Mouse (Mus musculus): ENCODE measurements around the gene Ifnl3. TPM values are rescaled to one million over a fixed set of nuclear protein-coding genes. Genes with fewer than 3 reads are reported as not detected.
"Not testable (repeated sequence)": the region's sequence is repeated elsewhere in the genome, so short reads cannot be mapped to it uniquely, and the experiment has no call there.

Gene Ifnl3
- total RNA-seq (2015; ENCODE audit: low replicate concordance) (not detected in 2 replicates), total RNA-seq (2017; ENCODE audit: low replicate concordance) (not detected in 2 replicates)

DNA sequence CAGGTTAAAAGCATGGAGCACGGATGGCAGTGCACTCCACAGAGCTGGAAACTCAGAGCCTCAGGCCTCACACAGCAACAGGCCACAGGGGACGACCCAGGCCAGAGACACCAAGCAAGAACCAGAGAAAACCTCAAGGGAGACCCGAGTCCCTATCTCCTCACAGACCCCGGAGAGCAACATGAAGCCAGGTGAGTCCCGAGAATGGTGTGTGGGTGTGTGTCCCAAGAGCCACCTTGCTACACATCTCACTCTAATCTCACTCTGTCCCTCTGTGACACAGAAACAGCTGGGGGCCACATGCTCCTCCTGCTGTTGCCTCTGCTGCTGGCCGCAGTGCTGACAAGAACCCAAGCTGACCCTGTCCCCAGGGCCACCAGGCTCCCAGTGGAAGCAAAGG is at the start of gene Ifnl3:
Gene Ifnl3 (plus strand): TSS at position 301 of the 400 bp plus-strand sequence.
- 0 out of 2 replicates have a peak, but pooled peaks have one; percentile 16 for ATAC-seq (replicated peaks; ENCODE audit: low FRiP score, poor library complexity, severe bottlenecking)

DNA sequence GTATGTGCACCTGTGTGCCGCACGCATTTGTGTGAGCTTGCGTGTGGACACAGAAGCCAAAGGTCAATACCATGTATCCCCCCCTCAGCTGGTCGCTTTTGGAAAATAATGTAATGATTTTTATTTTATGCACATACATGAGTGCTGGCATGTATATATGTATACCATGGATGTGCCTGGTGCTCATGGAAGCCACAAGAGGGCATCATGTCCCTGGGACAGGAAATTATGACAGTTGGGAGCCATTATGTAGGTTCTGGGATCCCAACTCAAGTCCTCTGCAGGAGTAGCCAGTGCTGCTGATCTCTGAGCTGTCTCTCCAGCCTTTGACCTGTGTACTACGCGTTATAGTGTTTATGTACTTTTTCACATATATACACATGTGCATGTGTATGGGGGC is 46.4 kb upstream of the Ifnl3 start:
- ATAC-seq (replicated peaks; ENCODE audit: low FRiP score, poor library complexity, severe bottlenecking): no peak

- ATAC-seq (replicated peaks; ENCODE audit: low FRiP score, poor library complexity, severe bottlenecking): no peak
These were observed 45.3 kb upstream of the Ifnl3 start for GRCm38 (mm10) chr7:28477363-28477762.

DNA sequence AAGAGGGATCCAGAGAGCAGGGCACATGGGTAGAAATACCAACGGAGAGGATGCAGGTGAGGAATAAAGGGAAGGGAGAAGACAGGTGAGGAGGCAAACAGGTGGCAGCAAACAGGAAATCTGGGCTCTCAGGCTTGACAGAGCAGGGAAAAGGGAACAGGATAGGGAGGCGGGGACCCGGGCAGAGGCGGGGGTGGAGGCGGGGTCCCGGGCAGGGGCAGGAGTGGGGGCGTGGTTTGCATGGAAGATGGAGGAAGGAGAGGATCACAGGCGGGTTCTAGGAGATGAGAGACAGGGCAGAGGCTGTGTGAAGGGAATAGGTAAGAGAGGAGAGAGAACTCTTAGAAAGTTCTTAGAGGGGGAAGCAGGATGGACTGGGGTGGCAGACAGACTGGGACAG is 43.8 kb upstream of the Ifnl3 start:
- no peak for ATAC-seq (replicated peaks; ENCODE audit: low FRiP score, poor library complexity, severe bottlenecking)

DNA sequence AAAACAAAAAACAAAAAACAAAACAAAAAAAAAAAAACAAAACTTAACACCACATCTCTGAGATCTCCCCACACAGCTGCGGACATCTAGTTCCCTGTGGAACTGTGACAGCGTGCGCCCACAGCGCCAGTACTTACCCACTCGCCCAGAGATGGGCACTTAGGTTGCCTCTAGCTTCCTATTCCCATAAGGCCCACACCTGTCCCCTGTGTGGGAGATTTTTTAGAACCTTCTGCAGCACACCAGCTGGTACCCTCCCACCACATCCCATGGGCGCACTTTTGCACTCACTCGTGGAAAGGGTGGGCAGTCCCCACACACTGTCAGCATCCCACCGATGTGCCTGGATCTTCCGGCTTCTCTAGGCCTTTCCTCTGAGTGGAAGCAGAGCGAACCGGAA is 39.8 kb upstream of the Ifnl3 start:
- no peak for ATAC-seq (replicated peaks; ENCODE audit: low FRiP score, poor library complexity, severe bottlenecking)

DNA sequence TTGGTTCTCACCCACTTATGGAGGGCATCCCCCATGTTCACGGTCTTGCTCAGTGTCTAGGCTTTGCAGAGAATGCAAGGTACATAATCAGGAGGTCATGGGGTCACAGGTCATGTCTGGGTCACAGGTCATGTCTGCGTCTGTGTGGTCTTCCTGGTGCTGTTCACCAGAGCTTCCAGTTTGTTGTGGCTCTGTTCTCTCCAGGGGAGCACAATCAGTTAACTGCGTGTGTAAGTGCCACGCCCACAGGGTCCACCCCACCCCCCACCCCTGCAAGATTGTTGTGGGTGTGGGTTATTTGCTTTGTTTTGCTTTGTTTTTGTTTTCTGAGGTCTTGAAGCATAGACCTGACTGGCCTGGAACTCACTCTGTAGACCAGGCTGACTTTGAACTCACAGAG is 38.4 kb upstream of the Ifnl3 start:
- ATAC-seq (replicated peaks; ENCODE audit: low FRiP score, poor library complexity, severe bottlenecking): no peak

GRCm38 (mm10) chr7:28488030-28488491 is 34.6 kb upstream of the Ifnl3 start:
- ATAC-seq (replicated peaks; ENCODE audit: low FRiP score, poor library complexity, severe bottlenecking): no peak

- ATAC-seq (replicated peaks; ENCODE audit: low FRiP score, poor library complexity, severe bottlenecking): no peak
These were observed 32.2 kb upstream of the Ifnl3 start for GRCm38 (mm10) chr7:28490410-28490809.

DNA sequence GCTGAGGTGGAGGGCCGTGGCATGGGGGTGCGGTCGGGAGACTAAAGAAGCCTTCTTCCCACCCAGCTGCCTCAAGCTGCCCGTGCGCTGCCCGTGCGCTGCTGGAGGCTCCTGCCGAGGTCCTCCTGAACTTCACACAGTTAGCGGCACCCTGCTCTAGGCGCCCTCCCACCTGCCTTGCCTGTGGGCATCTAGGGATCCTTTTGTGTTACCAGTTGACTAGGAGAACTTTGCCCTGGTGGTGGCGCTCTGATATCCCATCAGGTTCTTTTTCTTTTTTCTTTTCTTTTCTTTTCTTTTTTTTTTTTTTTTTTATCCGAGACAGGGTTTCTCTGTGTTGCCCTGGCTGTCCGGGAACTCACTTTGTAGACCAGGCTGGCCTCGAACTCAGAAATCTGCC is 31.7 kb upstream of the Ifnl3 start:
- ATAC-seq (replicated peaks; ENCODE audit: low FRiP score, poor library complexity, severe bottlenecking): no peak

DNA sequence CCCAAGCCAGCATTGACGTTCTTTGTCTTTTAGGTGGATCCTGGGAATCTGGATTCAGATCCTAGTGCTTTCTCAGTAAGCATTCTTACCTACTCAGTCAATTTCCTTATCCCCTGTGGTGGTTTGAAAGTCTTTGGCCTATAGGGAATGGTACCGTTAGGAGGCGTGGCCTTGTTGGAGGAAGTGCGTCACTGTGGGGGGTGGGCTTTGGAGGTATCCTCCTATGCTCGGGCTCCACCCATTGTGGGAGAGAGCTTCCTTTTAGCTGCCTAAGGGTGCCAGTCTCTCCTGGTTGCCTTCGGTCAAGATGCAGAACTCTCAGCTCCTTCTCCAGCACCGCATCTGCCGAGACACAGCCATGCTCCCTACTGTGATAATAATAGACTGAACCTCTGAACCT is 30.3 kb upstream of the Ifnl3 start:
- no peak for ATAC-seq (replicated peaks; ENCODE audit: low FRiP score, poor library complexity, severe bottlenecking)

GRCm38 (mm10) chr7:28495426-28495825 is 27.2 kb upstream of the Ifnl3 start:
- no peak for ATAC-seq (replicated peaks; ENCODE audit: low FRiP score, poor library complexity, severe bottlenecking)

- no peak for ATAC-seq (replicated peaks; ENCODE audit: low FRiP score, poor library complexity, severe bottlenecking)
These were observed 17.1 kb upstream of the Ifnl3 start for GRCm38 (mm10) chr7:28505585-28505984.

DNA sequence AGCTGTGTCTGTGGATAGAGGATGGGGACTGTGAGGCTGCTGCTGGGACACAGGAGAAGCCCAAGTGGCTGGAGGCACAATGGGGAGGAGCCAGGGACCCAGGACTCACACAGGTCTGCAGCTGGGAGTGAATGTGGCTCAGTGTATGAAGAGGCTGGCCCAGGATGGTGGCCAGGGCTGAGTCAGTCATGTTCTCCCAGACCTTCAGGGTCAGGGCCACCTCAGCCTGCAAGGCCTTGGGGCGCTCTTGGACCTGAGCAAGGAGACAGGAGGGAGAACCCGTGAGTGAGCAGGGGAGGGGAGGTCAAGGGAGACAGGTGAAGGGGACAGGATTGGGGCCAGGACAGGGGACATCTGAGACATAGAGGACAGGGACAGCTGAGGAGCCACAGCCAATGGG is 13.5 kb upstream of the Ifnl3 start:
- not testable (repeated sequence) for ATAC-seq (replicated peaks; ENCODE audit: low FRiP score, poor library complexity, severe bottlenecking)

DNA sequence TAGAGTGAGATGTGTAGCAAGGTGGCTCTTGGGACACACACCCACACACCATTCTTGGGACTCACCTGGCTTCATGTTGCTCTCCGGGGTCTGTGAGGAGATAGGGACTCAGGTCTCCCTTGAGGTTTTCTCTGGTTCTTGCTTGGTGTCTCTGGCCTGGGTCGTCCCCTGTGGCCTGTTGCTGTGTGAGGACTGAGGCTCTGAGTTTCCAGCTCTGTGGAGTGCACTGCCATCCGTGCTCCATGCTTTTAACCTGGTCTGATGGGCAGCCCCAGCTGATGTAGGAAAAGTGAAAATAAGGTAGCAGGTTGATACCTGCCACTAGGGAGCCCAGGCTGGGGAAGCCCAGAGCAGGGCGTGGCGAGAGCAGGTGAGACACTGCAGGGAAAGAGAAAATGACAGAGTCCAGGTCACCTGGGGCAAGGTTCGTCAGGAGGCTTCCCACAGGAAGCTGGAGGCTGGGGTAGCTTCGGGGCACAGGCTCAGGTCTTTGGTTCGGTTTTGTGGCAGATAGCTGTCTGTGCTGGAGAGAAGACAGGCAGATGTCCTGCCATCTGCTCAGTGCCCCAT is 12.1 kb upstream of the Ifnl3 start, which contains the start of gene Ifnl2:
Gene Ifnl2 (minus strand): TSS at position 51 of the 570 bp plus-strand sequence.
- 0 out of 2 replicates have a peak, but pooled peaks have one; percentile 25 for ATAC-seq (replicated peaks; ENCODE audit: low FRiP score, poor library complexity, severe bottlenecking)

- no peak for ATAC-seq (replicated peaks; ENCODE audit: low FRiP score, poor library complexity, severe bottlenecking)
These were observed 11.2 kb upstream of the Ifnl3 start for GRCm38 (mm10) chr7:28511441-28511840.

- ATAC-seq (replicated peaks; ENCODE audit: low FRiP score, poor library complexity, severe bottlenecking): peak; percentile 81
These were observed 5.5 kb downstream of the Ifnl3 start for GRCm38 (mm10) chr7:28527922-28528719.

DNA sequence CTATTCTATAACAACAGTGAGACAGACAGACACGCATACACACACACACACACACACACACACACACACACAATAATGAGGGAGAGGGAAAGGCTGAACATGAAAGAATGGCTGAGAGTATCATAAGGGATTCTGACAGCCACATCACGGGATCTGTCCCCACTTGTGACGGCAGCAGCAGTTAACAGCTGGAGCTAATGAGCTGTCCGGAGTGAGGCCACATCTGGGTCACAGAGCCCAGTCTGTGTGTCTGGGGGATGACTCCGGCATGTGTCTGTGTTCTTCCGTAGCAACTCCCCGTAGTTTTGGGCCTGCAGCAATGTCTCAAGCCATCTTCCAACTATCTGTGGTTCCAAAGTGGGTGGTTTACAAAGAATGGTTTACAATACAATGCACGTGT is 9.4 kb downstream of the Ifnl3 start:
- ATAC-seq (replicated peaks; ENCODE audit: low FRiP score, poor library complexity, severe bottlenecking): no peak

- not testable (repeated sequence) for ATAC-seq (replicated peaks; ENCODE audit: low FRiP score, poor library complexity, severe bottlenecking)
These were observed 16.2 kb downstream of the Ifnl3 start for GRCm38 (mm10) chr7:28538886-28539285.

DNA sequence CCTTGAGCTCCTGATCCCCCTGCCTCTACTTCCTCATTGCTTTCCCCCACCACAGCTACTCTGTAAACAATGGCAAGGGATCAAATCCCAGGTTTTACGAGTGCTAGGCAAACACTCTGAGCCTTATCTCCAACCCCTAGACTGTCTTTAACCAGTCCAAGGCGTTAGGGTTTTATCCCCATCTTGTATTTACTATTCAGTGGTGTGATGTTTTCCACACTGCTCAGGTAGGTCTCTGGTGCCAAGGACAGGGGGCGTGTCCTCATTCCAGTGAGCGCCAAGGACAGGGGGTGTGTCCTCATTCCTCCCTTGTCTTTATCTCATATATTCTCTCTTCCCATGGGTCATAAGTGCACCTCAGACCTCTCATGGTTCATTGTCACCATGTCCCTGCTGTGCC is 17.9 kb downstream of the Ifnl3 start, which contains the start of gene Sycn:
Gene Sycn (plus strand): TSS at position 360 of the 400 bp plus-strand sequence.
- no peak for ATAC-seq (replicated peaks; ENCODE audit: low FRiP score, poor library complexity, severe bottlenecking)

DNA sequence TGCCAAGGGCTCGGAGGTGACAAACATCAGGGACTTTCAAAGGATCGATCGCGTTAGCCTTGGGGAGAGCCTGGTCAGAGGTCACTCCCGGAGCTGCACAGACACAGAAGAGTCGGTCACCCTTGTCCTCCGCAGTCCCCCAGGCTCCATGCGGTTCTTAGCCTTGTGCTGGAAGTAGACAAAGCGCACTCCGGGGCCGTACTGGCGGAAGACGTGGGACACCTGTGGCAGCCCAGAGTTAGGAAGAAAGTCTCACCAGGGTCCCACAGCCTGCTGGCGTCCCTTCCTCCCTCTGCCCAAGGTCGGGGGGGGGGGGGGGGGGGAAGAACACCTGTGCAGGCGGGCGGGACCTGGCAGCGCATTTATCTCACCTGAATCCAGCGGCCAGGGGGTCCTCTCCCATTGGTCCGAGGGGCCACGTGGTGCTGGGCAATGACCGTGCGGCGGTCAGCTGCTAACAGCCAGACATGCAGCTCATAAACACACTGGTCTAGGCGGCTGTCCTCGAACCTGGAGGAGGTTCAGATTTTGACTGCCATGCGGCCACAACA is 21.5 kb downstream of the Ifnl3 start:
- ATAC-seq (replicated peaks; ENCODE audit: low FRiP score, poor library complexity, severe bottlenecking): no peak

All from erythroid progenitor cell, adult 5-6 weeks (primary cell).